Mouse (Mus musculus) retina, postnatal 1 day (tissue): Measurements from ENCODE around the gene Ecm1.

Experiments
- DNase-seq: peaks from one replicate; pipeline ENCODE4 v3.0.0-alpha.2; 2012

Gene Ecm1

DNA sequence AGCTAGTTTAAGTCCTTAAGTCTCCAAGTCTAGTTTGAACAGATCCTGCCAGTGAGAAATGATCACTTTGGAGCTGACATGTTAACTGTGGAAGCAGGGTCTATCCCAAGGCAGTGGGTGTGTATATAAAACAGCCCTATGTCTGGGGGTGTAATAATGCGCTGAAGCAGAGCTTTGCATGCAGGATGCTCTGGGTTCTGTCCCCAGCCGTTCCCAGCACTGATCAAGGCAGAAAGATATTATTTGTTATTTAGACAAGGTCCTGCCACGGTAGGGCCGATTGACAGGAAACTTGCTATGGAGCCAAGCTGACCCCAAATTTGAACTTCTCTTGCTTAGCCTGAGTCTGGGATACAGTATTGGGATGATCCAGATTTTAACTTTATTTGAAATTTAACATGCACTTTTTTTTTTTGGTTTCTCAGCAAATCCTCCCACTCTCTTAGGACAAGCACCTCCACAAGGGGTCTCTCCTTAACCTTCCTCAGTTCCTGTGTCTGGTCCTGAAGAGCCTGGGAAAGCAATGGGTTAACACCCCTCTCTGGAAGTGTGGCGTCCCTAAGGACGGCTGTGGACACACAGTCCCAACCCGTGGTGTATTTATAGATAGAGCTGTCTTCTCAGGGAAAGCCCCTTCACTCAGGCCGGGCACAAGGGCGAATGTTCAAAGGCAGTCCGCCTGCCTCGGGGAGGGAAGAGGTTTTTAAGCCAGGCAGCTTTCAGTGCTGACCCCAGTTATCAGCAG lies 50.0 kb downstream of the Ecm1 start:
- DNase-seq = peak; percentile 30

DNA sequence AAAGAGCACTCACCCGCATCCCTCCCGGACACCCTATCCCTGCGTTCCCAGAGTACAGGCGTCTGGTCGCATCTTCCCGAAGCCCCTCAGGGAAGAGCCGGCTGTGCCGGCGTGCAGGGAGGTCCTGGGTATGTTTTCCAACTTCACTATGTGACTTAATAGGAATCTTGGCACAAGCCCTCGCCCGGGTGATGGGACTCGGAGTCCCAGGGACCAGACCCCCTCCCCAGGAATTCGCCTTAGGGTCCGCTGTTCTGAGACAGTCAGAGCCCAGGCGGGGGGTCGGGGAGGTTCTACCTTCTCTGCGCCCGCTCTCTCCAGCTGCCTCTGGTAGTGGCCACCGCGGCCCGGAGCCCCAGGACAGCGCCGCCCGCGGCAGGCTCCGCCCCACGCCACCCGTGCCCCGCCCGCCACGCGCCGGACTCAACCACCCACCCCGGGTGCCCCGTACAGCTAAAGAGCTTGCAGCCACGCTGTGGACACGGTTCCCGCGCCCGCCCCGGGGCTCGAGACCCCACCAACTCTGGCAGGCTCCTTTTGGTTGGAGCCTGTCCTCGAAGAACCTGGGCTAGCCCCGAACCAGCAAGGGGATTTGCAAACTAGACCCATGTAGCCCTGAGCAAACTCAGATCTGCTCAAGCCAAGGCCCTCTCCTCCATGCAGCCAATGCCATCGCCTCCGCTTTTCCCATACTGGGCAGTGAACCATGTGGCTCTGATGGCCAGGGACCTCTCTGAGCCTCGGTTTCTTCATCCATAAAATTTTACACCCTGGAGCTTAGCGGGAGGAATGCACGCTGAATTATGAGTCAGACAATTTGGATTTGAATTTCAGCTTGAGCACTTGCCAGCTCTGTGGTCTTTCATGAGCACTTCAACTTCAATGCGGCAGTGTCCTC lies 51.6 kb downstream of the Ecm1 start, which contains the start of gene Adamtsl4:
Adamtsl4 (minus strand) TSS at position 394 of the 898 bp plus-strand sequence.
- peak; percentile 79 for DNase-seq

DNA sequence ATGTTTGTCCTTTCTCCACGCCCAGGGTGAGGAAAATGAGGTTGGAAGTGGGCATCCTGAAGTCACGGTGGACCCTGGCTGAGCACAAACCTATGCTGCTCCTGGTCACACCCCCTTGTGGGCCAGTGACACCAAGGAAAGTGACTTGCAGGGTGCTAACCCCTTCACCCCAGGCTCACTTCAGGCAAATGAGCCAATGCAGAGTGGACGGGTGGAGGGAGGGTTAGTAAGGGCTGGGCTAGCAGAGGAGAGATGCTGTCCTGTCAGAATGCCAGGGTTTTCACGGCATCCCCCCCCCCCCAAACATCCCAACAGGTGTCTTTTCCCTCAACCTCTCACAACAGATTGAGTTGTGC lies 52.2 kb downstream of the Ecm1 start:
- no peak for DNase-seq

DNA sequence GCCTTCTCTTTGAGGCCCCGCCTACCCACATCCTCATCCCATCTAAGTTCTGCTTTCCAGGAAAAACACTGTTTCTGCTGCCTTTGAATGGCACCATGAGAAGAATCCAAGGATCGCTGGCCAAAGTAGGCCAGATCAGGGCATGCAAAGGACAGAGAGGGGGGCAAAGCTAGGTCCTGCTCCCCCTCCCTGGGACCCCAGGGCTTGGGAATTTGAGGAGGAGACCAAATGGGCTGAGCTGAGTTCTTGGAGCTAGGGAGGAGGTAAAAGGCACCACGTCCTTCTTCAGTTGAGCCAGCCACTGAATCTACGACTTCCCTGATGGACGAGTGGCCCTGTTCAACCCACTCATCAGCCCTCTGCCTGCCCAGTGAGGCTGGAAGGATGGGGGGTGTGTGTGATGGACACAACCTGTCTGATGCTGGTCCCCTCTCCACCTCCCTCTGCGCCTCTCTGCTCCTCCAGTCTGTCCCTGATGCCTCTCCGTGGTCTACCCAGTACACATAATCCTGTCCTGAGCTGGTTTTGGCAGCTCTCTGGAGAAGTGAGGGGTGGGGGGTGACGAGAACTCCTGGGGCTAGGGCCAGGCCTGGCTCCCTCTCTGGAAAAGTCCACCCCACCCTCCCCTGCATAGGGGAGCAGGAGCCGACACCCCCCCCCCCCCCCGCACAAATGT lies 52.7 kb downstream of the Ecm1 start:
- DNase-seq = no peak

DNA sequence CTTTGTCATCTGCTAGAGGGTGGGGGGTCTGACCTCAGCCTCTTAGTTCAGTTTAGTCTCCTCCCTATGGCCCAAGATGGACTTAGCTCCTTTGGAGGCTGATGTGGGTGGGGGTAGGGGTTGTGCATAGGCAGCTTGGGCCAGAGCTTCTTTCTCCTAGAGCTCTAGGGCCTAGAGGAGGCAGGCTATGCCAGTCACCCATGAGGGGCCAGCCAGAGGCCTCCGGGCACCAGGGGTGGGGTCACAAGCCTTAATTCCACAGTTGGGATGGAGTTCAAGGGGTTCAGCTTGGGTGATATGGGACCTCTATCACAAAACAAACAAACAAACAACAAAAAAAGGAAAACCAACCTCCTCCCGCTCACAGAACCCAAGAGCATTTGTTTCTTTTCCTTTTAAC lies 53.7 kb downstream of the Ecm1 start:
- no peak for DNase-seq

DNA sequence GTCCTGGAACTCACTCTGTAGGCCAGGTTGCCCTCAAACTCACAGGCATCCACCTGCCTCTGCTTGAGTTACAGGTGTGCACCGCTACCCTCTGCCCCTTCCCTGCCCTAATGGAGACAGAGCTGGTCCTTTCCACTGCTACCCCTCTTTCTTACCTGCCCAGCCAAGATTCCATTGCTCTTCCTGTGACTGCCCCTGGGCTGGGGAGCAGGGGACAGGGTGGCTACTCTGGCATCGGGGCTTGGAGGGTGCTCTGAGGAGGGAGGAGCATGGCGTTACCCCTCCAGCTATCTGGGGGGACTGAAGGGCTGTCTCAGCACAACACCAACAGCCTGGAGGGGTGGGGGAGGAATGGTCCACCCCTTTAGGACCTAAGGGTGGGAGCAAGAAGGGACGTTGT lies 54.1 kb downstream of the Ecm1 start:
- DNase-seq = no peak

DNA sequence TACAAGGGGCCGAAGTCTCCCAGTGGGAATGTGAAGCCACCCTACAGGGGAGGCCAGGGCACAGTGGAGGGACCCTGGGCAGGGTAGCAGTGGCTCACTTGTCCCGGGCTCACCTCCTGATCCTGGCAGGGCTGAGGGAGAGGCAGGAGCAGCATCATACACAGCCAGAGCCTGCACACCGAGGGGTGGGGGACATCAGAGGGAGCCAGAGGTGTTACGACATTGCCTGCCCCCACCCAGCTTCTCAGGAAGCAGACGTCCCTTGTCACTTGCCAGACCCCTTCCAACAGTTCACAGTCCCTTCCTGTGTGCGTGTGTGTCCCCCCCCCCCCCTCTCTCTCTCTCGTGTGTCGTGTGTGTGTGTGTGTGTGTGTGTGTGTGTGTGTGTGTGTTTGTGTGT lies 54.5 kb downstream of the Ecm1 start:
- no peak for DNase-seq
